Comparison of ENCODE assay signal across 10 mouse cellular contexts in the genomic region with DNA sequence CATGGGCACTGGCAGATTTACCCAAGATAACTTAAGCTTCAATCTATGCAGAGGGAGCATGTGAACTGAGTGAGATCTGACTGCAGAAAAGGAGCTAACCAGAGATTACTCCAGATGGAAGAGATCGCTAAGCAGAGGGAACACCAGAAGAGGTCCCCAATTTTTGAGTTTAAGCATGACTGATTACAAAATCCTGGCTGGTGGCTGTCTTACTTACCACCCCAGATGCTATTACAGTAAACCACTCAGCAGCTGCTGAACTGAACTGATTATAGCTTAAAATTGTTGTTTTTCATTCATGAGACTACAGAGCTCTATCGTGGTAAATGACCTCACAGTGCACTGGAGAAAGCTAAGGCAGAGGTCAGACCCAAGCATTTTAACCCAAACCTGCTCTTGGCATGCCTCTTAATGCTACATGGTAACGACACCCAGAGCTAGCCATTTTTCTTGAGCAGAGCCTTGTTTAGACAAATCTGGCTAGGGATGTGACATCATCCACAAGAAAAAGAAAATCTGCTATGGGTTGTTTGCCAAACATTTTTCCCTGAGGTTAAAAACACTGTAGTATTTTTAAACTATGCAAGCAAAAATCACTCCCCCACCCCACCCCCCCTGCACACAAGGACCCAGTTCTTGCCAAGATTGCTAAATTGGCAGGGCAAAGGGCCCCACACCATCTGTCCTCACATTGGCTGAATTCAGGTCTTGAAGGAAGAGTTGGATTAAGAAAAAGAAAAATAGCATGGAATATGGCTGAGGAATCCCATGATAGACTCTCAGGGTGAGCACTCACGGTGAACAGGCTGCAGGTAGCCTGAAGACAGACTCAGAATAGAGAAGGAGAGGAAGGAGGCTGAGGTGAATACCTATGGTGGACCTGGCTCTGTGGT. TPM values are rescaled to one million over a fixed set of nuclear protein-coding genes. Genes with fewer than 3 reads are reported as not detected.
A peak's percentile ranks its signal among the peaks of the same experiment; 100 is the strongest.
DNase-seq lines count a peak whose midpoint lies in the region; ATAC-seq and TF ChIP-seq lines count a peak whose summit lies in the region.
"Had no signal": no experiment of that assay in that cellular context is flagged by ENCODE, and none has a peak within 500 bp of the region (broad histone marks: within the 10 kb centered on the region; RNA-seq: fewer than 3 reads in every experiment).

No protein-coding gene starts in this region.

- peaks cover 6% of the 10 kb centered on the region; the same call in 1 of the 2 replicates for H3K4me1 ChIP-seq in forebrain, embryonic 12.5 days
- no peaks in the 10 kb centered on the region for H3K4me1 ChIP-seq in forebrain, embryonic 11.5 days (replicated peaks; ENCODE audit: control insufficient read depth, insufficient read depth, low read length)
- peaks cover 4% of the 10 kb centered on the region; the same call in 1 of the 2 replicates for H3K4me1 ChIP-seq in lung, embryonic 14.5 days (ENCODE audit: insufficient read depth)
- H3K4me1 ChIP-seq in midbrain, embryonic 15.5 days, result no peaks in the 10 kb centered on the region

- no peak overlapping the region for H3K4me3 ChIP-seq in forebrain, embryonic 12.5 days (replicated peaks)
- H3K4me3 ChIP-seq in forebrain, embryonic 11.5 days (ENCODE audit: low read depth, low read length), result no peak overlapping the region
- H3K4me3 ChIP-seq in lung, embryonic 14.5 days (ENCODE audit: low read depth, low read length), result no peak overlapping the region
- no peak overlapping the region for H3K4me3 ChIP-seq in midbrain, embryonic 15.5 days
- H3K4me3 ChIP-seq: limb, embryonic 12.5 days had no signal

- intact Hi-C loops in heart, postnatal 14 days (cut with DNase I), result no loop called here

- 77% methylated on average over 4 of the region's 4 CpGs for WGBS in forebrain, embryonic 12.5 days
- WGBS in forebrain, embryonic 11.5 days, result 72% methylated on average over 4 of the region's 4 CpGs
- WGBS in lung, embryonic 14.5 days, result 44% methylated on average over 4 of the region's 4 CpGs
- 65% methylated on average over 4 of the region's 4 CpGs for WGBS in midbrain, embryonic 15.5 days

- no peak overlapping the region for H3K9ac ChIP-seq in forebrain, embryonic 12.5 days
- no peak overlapping the region for H3K9ac ChIP-seq in forebrain, embryonic 11.5 days (ENCODE audit: low read length)
- no peak overlapping the region for H3K9ac ChIP-seq in lung, embryonic 14.5 days
- no peak overlapping the region for H3K9ac ChIP-seq in midbrain, embryonic 15.5 days
- H3K9ac ChIP-seq: limb, embryonic 12.5 days had no signal

- H3K9me3 ChIP-seq in forebrain, embryonic 12.5 days, result no peaks in the 10 kb centered on the region
- no peaks in the 10 kb centered on the region for H3K9me3 ChIP-seq in forebrain, embryonic 11.5 days (ENCODE audit: control insufficient read depth, low read length)
- H3K9me3 ChIP-seq in lung, embryonic 14.5 days (ENCODE audit: low read depth, low read length), result no peaks in the 10 kb centered on the region
- H3K9me3 ChIP-seq in midbrain, embryonic 15.5 days, result no peaks in the 10 kb centered on the region
- H3K9me3 ChIP-seq: limb, embryonic 12.5 days had no signal

- TF ChIP-seq CTCF in lung, embryonic 14.5 days (IDR thresholded peaks at IDR 0.05; ENCODE audit: low read depth), result no peak

- no peak overlapping the region for H3K4me2 ChIP-seq in forebrain, embryonic 12.5 days
- H3K4me2 ChIP-seq in forebrain, embryonic 11.5 days (ENCODE audit: low read depth, low read length, severe bottlenecking), result no peak overlapping the region
- no peak overlapping the region for H3K4me2 ChIP-seq in lung, embryonic 14.5 days
- no peak overlapping the region for H3K4me2 ChIP-seq in midbrain, embryonic 15.5 days
- H3K4me2 ChIP-seq: limb, embryonic 12.5 days had no signal

- ATAC-seq in forebrain, embryonic 12.5 days (ENCODE audit: low FRiP score), result no peak
- no peak for ATAC-seq in forebrain, embryonic 11.5 days (replicated peaks; ENCODE audit: low FRiP score)
- ATAC-seq in lung, embryonic 14.5 days (ENCODE audit: insufficient read depth), result peak; percentile 83
- ATAC-seq in megakaryocyte-erythroid progenitor cell, adult 5-6 weeks (replicated peaks; ENCODE audit: low FRiP score, low TSS enrichment, poor library complexity, severe bottlenecking), result no peak
- ATAC-seq in midbrain, embryonic 15.5 days (replicated peaks), result no peak

- 0 out of 2 replicates have a peak overlapping the region, but pooled peaks have one; percentile 2 for H3K27ac ChIP-seq in forebrain, embryonic 12.5 days
- H3K27ac ChIP-seq in forebrain, embryonic 11.5 days (ENCODE audit: low read depth, low read length), result no peak overlapping the region
- H3K27ac ChIP-seq in lung, embryonic 14.5 days (ENCODE audit: low read depth), result no peak overlapping the region
- no peak overlapping the region for H3K27ac ChIP-seq in midbrain, embryonic 15.5 days
- H3K27ac ChIP-seq: limb, embryonic 12.5 days had no signal

- H3K36me3 ChIP-seq in forebrain, embryonic 12.5 days (replicated peaks), result no peaks in the 10 kb centered on the region
- H3K36me3 ChIP-seq in forebrain, embryonic 11.5 days (ENCODE audit: control insufficient read depth, insufficient read depth, low read length), result no peaks in the 10 kb centered on the region
- H3K36me3 ChIP-seq in lung, embryonic 14.5 days (ENCODE audit: insufficient read depth), result no peaks in the 10 kb centered on the region
- H3K36me3 ChIP-seq in midbrain, embryonic 15.5 days (replicated peaks), result no peaks in the 10 kb centered on the region
- H3K36me3 ChIP-seq: limb, embryonic 12.5 days had no signal

- no peak for DNase-seq in forebrain, embryonic 11.5 days (ENCODE audit: low spot score)
- DNase-seq in lung, embryonic 14.5 days, result peak; percentile 72
- DNase-seq in lung, adult 18-20 months, result no peak
- peak; percentile 17 for DNase-seq in heart, postnatal 14 days
- peak; percentile 51 for DNase-seq in skeletal muscle tissue, adult 2 months (ENCODE audit: low read depth, low spot score)

- no peaks in the 10 kb centered on the region for H3K27me3 ChIP-seq in forebrain, embryonic 12.5 days
- H3K27me3 ChIP-seq in forebrain, embryonic 11.5 days (ENCODE audit: control insufficient read depth, insufficient read depth, low read length), result no peaks in the 10 kb centered on the region
- no peaks in the 10 kb centered on the region for H3K27me3 ChIP-seq in lung, embryonic 14.5 days (ENCODE audit: insufficient read depth, low read length)
- no peaks in the 10 kb centered on the region for H3K27me3 ChIP-seq in midbrain, embryonic 15.5 days (replicated peaks)

RNA-seq across cellular contexts. Expression of a gene that starts 5.4 kb away (rescaled TPM):
- not detected in 2 replicates for polyA plus RNA-seq in forebrain, embryonic 12.5 days (2016; fragmentation: Nextera tagmentation; extraction: Ambion mirVana)
- 0.16 and 0.25 TPM in 2 replicates for polyA plus RNA-seq in forebrain, embryonic 11.5 days (2014; fragmentation: Nextera tagmentation; extraction: Ambion mirVana)
- 0.11 TPM in 1 of 2 replicates, not detected in the other for polyA plus RNA-seq in lung, embryonic 14.5 days (2014; fragmentation: Nextera tagmentation; extraction: Ambion mirVana)
- not detected for total RNA-seq in heart, postnatal 14 days (2021)
- 1.3 TPM in 1 of 2 replicates, not detected in the other for total RNA-seq in megakaryocyte-erythroid progenitor cell, adult 5-6 weeks (2014; fragmentation: Nextera tagmentation)
- total RNA-seq in megakaryocyte-erythroid progenitor cell, adult 5-6 weeks (2017), result 0.99 and 2.1 TPM in 2 replicates
- 0.10 and 0.13 TPM in 2 replicates for polyA plus RNA-seq in midbrain, embryonic 15.5 days (2015; fragmentation: Nextera tagmentation; extraction: Ambion mirVana)
- total RNA-seq: gastrocnemius, adult 8-10 months had no signal
- polyA plus RNA-seq: limb, embryonic 12.5 days had no signal

Comparison
In these comparisons a context has a peak if more than half of its experiments do, and no peak if none do; other contexts are left out.
1. DNase-seq: peak in lung, embryonic 14.5 days (single experiment), heart, postnatal 14 days (2 of 2) and skeletal muscle tissue, adult 2 months (single experiment); none in forebrain, embryonic 11.5 days (single experiment) and lung, adult 18-20 months (0 of 2).